Mouse (Mus musculus) heart, embryonic 13.5 days (tissue): Measurements from ENCODE around the gene Cdk17. TPM values are rescaled to one million over a fixed set of nuclear protein-coding genes. Genes with fewer than 3 reads are reported as not detected.

Experiments used
- ATAC-seq: fragments of 200-750 bp; cut with Nextera tagmentation; 2 replicates; pipeline ENCODE4 v1.8.0; 2017; ENCODE audit warnings: moderate TSS enrichment; ENCODE audit not compliant: insufficient number of reproducible peaks, low FRiP score, low TSS enrichment; ENCODE audit errors: extremely low read depth
- H3K27ac ChIP-seq: fragments of 300-500 bp; sonication (generic); replicated peaks from 2 replicates; pipeline ENCODE4 v1.5.1; 2015; ENCODE audit warnings: moderate library complexity, mild to moderate bottlenecking, inconsistent platforms
- H3K27me3 ChIP-seq: fragments of 300-500 bp; sonication (generic); replicated peaks from 2 replicates; pipeline ENCODE4 v1.6.1; 2015; ENCODE audit warnings: mild to moderate bottlenecking, inconsistent platforms
- H3K36me3 ChIP-seq: fragments of 300-500 bp; sonication (generic); 2 replicates; pipeline ENCODE4 v1.6.1; 2015; ENCODE audit warnings: mild to moderate bottlenecking, inconsistent platforms
- H3K4me1 ChIP-seq: fragments of 300-500 bp; sonication (generic); 2 replicates; pipeline ENCODE4 v1.6.1; 2015; ENCODE audit warnings: inconsistent platforms
- H3K4me2 ChIP-seq: fragments of 300-500 bp; sonication (generic); 2 replicates; pipeline ENCODE4 v1.6.1; 2015; ENCODE audit warnings: inconsistent platforms, mild to moderate bottlenecking, moderate library complexity
- H3K4me3 ChIP-seq: fragments of 300-500 bp; sonication (generic); 2 replicates; pipeline ENCODE4 v1.5.1; 2015; ENCODE audit warnings: moderate library complexity, mild to moderate bottlenecking, inconsistent platforms
- H3K9ac ChIP-seq: fragments of 300-500 bp; sonication (generic); 2 replicates; pipeline ENCODE4 v1.6.1; 2015; ENCODE audit warnings: inconsistent platforms, mild to moderate bottlenecking, moderate library complexity
- H3K9me3 ChIP-seq: fragments of 300-500 bp; sonication (generic); 2 replicates; pipeline ENCODE4 v1.6.1; 2016; ENCODE audit warnings: inconsistent platforms
- WGBS: fragments of 180-500 bp; shearing (Covaris S2); methylation state at CpG from one replicate; pipeline ENCODE4 v1.1.7; 2015; ENCODE audit warnings: mixed read lengths; 5-methylcytosine and 5-hydroxymethylcytosine counted together
- polyA plus RNA-seq: library from polyadenylated mRNA; unstranded; fragments of >200 nt; fragmentation: Nextera tagmentation; extraction: Ambion mirVana; gene quantifications from 2 replicates; pipeline ENCODE4 v1.2.1, GENCODE M21; 2015

Cdk17 gene
- polyA plus RNA-seq: 15.0 and 15.5 TPM in 2 replicates

- H3K4me2 ChIP-seq: peak within 1 kb of the TSS; percentile 75
These were observed at the start of gene Cdk17 for GRCm38 (mm10) chr10:93160807-93161510. Gene Cdk17 (plus strand): TSS chr10:93160875.

GRCm38 (mm10) chr10:93111412-93111811, 49.3 kb upstream of the Cdk17 start:
- Histone ChIP-seq H3K4me3 (no peak overlapping the region), H3K36me3 (no peaks in the 10 kb centered on the region), H3K27ac (no peak overlapping the region), H3K9ac (no peak overlapping the region), H3K4me2 (no peak overlapping the region), H3K4me1 (no peaks in the 10 kb centered on the region), H3K9me3 (no peaks in the 10 kb centered on the region), H3K27me3 (no peaks in the 10 kb centered on the region)
- 63% methylated on average over 8 of the region's 8 CpGs for WGBS
- no peak for ATAC-seq

More at GRCm38 (mm10) chr10:93160807-93161510, at the start of gene Cdk17:
- WGBS: under 1% methylated on average over 92 of the region's 97 CpGs
- Histone ChIP-seq H3K4me1 (peaks cover 37% of the 10 kb centered on the region), H3K27ac (peak within 1 kb of the TSS; percentile 99), H3K36me3 (no peaks in the 10 kb centered on the region), H3K9ac (peak within 1 kb of the TSS; percentile 98), H3K4me3 (peak within 1 kb of the TSS; percentile 85), H3K9me3 (no peaks in the 10 kb centered on the region), H3K27me3 (no peaks in the 10 kb centered on the region)
- ATAC-seq: peak; percentile 64

- no peak overlapping the region for H3K4me3 ChIP-seq
- H3K36me3 ChIP-seq: no peaks in the 10 kb centered on the region
- WGBS: 88% methylated on average over 6 of the region's 6 CpGs
- H3K27me3 ChIP-seq: no peaks in the 10 kb centered on the region
- H3K4me2 ChIP-seq: no peak overlapping the region
- H3K4me1 ChIP-seq: no peaks in the 10 kb centered on the region
- no peak for ATAC-seq
- no peak overlapping the region for H3K27ac ChIP-seq
- no peak overlapping the region for H3K9ac ChIP-seq
- H3K9me3 ChIP-seq: no peaks in the 10 kb centered on the region
These were observed 48.7 kb upstream of the Cdk17 start for GRCm38 (mm10) chr10:93112021-93112420.

- Histone ChIP-seq H3K9me3 (no peaks in the 10 kb centered on the region), H3K4me1 (no peaks in the 10 kb centered on the region), H3K36me3 (no peaks in the 10 kb centered on the region), H3K9ac (no peak overlapping the region), H3K4me3 (no peak overlapping the region), H3K4me2 (no peak overlapping the region), H3K27me3 (no peaks in the 10 kb centered on the region), H3K27ac (no peak overlapping the region)
- WGBS: 83% methylated on average over 8 of the region's 8 CpGs
- no peak for ATAC-seq
These were observed 46.7 kb upstream of the Cdk17 start for GRCm38 (mm10) chr10:93113968-93114367.

GRCm38 (mm10) chr10:93114782-93115181, 45.9 kb upstream of the Cdk17 start:
- ATAC-seq: no peak
- H3K4me3 ChIP-seq: no peak overlapping the region
- 81% methylated on average over 1 of the region's 1 CpGs for WGBS
- H3K27ac ChIP-seq: no peak overlapping the region
- H3K4me1 ChIP-seq: no peaks in the 10 kb centered on the region
- H3K4me2 ChIP-seq: no peak overlapping the region
- no peaks in the 10 kb centered on the region for H3K9me3 ChIP-seq
- no peaks in the 10 kb centered on the region for H3K27me3 ChIP-seq
- H3K36me3 ChIP-seq: no peaks in the 10 kb centered on the region
- no peak overlapping the region for H3K9ac ChIP-seq

GRCm38 (mm10) chr10:93115743-93116142, 44.9 kb upstream of the Cdk17 start:
- H3K4me1 ChIP-seq: no peaks in the 10 kb centered on the region
- no peak overlapping the region for H3K4me3 ChIP-seq
- no peaks in the 10 kb centered on the region for H3K27me3 ChIP-seq
- H3K4me2 ChIP-seq: no peak overlapping the region
- ATAC-seq: no peak
- 85% methylated on average over 1 of the region's 1 CpGs for WGBS
- H3K36me3 ChIP-seq: no peaks in the 10 kb centered on the region
- no peak overlapping the region for H3K27ac ChIP-seq
- H3K9me3 ChIP-seq: no peaks in the 10 kb centered on the region
- no peak overlapping the region for H3K9ac ChIP-seq

GRCm38 (mm10) chr10:93116636-93117035, 44.0 kb upstream of the Cdk17 start:
- H3K36me3 ChIP-seq: no peaks in the 10 kb centered on the region
- no peak for ATAC-seq
- no peak overlapping the region for H3K9ac ChIP-seq
- H3K9me3 ChIP-seq: no peaks in the 10 kb centered on the region
- no peaks in the 10 kb centered on the region for H3K4me1 ChIP-seq
- 65% methylated on average over 3 of the region's 3 CpGs for WGBS
- no peaks in the 10 kb centered on the region for H3K27me3 ChIP-seq
- H3K4me3 ChIP-seq: no peak overlapping the region
- H3K27ac ChIP-seq: no peak overlapping the region
- H3K4me2 ChIP-seq: no peak overlapping the region

- no peak overlapping the region for H3K4me3 ChIP-seq
- ATAC-seq: no peak
- no peak overlapping the region for H3K4me2 ChIP-seq
- no peak overlapping the region for H3K9ac ChIP-seq
- peaks cover 10% of the 10 kb centered on the region for H3K4me1 ChIP-seq
- H3K27me3 ChIP-seq: no peaks in the 10 kb centered on the region
- H3K36me3 ChIP-seq: no peaks in the 10 kb centered on the region
- no peak overlapping the region for H3K27ac ChIP-seq
- no peaks in the 10 kb centered on the region for H3K9me3 ChIP-seq
- 68% methylated on average over 5 of the region's 5 CpGs for WGBS
These were observed 40.9 kb upstream of the Cdk17 start for GRCm38 (mm10) chr10:93119809-93120208.

- no peaks in the 10 kb centered on the region for H3K27me3 ChIP-seq
- peaks cover 15% of the 10 kb centered on the region for H3K4me1 ChIP-seq
- H3K27ac ChIP-seq: no peak overlapping the region
- H3K4me3 ChIP-seq: no peak overlapping the region
- no peaks in the 10 kb centered on the region for H3K36me3 ChIP-seq
- 87% methylated on average over 6 of the region's 6 CpGs for WGBS
- H3K9ac ChIP-seq: no peak overlapping the region
- no peak for ATAC-seq
- no peaks in the 10 kb centered on the region for H3K9me3 ChIP-seq
- H3K4me2 ChIP-seq: no peak overlapping the region
These were observed 39.3 kb upstream of the Cdk17 start for GRCm38 (mm10) chr10:93121262-93121860.

- no peak overlapping the region for H3K9ac ChIP-seq
- H3K27me3 ChIP-seq: no peaks in the 10 kb centered on the region
- no peak for ATAC-seq
- no peak overlapping the region for H3K4me2 ChIP-seq
- H3K36me3 ChIP-seq: no peaks in the 10 kb centered on the region
- 65% methylated on average over 12 of the region's 12 CpGs for WGBS
- H3K4me3 ChIP-seq: no peak overlapping the region
- peaks cover 15% of the 10 kb centered on the region for H3K4me1 ChIP-seq
- peak overlapping the region; percentile 81; the same call in 1 of the 2 replicates for H3K27ac ChIP-seq
- no peaks in the 10 kb centered on the region for H3K9me3 ChIP-seq
These were observed 38.1 kb upstream of the Cdk17 start for GRCm38 (mm10) chr10:93122399-93123184.

- H3K27ac ChIP-seq: peak overlapping the region; percentile 81
- ATAC-seq: no peak
- no peak overlapping the region for H3K4me3 ChIP-seq
- no peaks in the 10 kb centered on the region for H3K27me3 ChIP-seq
- no peak overlapping the region for H3K4me2 ChIP-seq
- WGBS: 61% methylated on average over 4 of the region's 4 CpGs
- no peak overlapping the region for H3K9ac ChIP-seq
- peaks cover 15% of the 10 kb centered on the region for H3K4me1 ChIP-seq
- H3K9me3 ChIP-seq: no peaks in the 10 kb centered on the region
- no peaks in the 10 kb centered on the region for H3K36me3 ChIP-seq
These were observed 37.4 kb upstream of the Cdk17 start for GRCm38 (mm10) chr10:93123310-93123709.
